Mouse (Mus musculus) layer of hippocampus, adult 9-11 months (tissue): Measurements from ENCODE around the gene Snrpb.

Experiments
- DNase-seq: peaks from one replicate; pipeline ENCODE4 v3.0.0; 2022

Snrpb gene

DNA sequence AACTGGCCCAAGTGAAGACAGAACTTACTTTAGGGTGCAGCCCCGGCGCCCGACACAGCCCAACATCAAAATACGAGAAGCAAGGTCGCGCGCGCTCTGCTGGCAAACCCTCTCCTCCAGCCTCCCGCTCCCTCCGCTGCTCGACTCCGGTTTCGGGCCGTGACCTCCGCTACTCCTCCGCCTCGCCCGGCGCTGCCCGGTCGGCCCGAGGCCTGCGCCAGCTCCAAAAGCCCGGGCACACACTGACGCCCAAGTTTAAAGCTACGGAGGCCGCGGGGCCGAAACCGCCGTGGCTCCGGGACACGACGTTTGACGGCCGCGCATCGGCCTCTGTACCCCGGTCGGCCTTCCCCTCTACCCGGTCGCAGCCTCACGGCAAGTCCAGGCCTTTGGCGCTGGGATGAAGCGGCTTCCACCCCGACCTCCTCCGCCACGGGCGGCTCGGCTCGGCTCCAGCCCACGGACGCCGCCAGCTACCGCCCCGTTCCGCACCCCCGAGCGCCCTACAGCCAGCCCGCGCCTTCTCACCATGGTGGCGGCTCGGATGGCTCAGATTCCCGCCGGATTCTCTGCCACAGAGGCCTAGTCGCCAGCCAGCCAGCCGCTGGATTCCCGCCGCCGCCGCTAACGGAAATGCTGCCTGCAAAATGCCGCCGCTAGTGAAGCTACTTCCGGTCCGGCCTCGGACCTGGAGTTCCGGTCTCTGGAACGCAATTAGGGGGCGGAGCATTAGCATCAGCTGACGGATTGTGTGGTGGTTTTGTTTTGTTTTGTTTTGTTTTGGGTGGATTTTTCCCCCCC is at the start of gene Snrpb:
Snrpb (minus strand) TSS at position 698 of the 801 bp plus-strand sequence.
- peak; percentile 90 for DNase-seq

- DNase-seq, result peak; percentile 42
These were observed 32.4 kb upstream of the Snrpb start for GRCm38 (mm10) chr2:130211581-130211980.

- DNase-seq, result no peak
These were observed 30.4 kb upstream of the Snrpb start for GRCm38 (mm10) chr2:130209636-130210035.

GRCm38 (mm10) chr2:130207996-130208395 is 28.8 kb upstream of the Snrpb start:
- DNase-seq, result no peak

DNA sequence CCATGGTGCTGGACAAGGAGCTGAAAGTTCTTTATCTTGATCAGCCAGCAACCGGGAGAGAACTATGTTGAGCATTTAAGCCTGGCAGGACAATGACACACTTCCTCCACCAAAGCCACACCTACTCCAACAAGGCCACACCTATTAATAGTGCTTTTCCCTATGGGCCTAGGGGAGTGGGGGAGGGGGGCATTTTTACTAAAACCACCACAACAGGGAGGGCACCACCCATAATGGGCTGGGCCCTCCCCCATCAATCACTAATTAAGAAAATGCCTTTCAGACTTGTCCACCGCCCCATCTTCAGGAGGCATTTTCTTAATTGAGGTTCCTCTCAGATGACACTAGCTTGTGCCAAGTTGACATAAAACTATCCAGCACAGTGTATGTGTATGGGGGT is 28.2 kb upstream of the Snrpb start:
- no peak for DNase-seq

DNA sequence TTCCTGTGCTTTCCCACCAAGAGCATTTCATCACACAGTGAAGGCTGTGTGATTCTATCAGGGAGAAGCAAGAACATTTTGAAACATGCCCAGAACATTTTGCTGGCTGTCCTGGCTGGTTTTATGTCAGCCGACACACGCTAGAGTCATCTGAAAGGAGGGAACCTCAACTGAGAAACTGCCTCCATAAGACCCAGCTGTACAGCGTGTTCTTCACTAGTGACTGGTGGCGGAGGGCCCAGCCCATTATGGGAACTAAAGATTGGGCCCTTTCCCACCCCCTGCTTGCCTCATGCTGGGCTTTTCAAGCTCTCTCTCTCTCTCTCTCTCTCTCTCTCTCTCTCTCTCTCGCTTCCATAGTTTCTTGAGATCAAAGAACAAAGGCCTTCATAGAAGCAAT is 21.8 kb upstream of the Snrpb start:
- no peak for DNase-seq

GRCm38 (mm10) chr2:130194894-130195293 is 15.7 kb upstream of the Snrpb start, which contains the start of gene Tmc2:
Tmc2 (plus strand) TSS chr2:130195194.
- no peak for DNase-seq

DNA sequence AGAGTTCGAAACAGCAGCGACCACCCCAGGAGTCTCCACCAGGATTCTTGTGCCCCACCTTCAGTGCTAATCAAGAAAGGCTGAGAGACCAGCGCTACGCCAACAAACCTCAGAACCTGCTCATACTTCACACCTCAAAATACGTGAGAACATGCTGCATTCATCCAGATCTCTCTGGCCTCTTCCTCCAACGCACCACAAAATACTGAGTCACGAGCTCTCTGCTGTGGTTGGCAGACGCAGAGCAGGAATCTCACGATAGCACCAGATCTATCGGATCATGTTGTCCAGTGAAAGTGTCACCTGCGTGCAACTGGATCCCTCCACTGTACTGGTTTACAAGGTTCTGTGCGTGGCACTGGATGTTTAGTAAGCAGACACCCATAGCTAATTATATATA is 9.2 kb upstream of the Snrpb start:
- DNase-seq, result no peak

DNA sequence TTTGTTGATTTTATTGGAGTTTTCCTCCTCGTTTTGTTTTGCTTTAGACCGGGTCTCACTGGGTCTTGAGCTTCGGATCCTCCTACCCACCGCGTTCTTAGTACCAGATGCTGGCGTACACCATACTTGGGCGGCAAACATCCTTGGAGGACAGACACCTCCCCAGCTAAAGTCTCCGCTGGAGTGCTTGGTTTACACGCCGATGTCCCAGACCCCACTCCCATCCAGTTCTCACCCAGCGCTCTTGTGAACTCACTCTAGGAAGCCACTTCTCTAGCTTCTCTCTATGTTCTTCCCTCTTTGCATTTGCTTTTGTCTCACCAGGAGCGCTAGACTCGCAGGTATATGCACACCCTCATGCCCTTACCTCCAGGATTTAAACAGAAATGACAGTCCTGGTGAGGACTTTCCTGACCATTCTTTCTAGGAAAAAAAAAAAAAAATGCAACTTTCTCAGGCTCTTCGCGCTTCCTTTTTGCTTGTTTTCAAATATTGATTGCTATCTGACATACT is 360 bp upstream of the Snrpb start:
- DNase-seq, result peak; percentile 25

- DNase-seq, result no peak
These were observed 860 bp downstream of the Snrpb start for GRCm38 (mm10) chr2:130178381-130178705.

GRCm38 (mm10) chr2:130176820-130177219 is 2.4 kb downstream of the Snrpb start:
- no peak for DNase-seq

- DNase-seq, result no peak
These were observed 7.5 kb downstream of the Snrpb start for GRCm38 (mm10) chr2:130171674-130172073.

DNA sequence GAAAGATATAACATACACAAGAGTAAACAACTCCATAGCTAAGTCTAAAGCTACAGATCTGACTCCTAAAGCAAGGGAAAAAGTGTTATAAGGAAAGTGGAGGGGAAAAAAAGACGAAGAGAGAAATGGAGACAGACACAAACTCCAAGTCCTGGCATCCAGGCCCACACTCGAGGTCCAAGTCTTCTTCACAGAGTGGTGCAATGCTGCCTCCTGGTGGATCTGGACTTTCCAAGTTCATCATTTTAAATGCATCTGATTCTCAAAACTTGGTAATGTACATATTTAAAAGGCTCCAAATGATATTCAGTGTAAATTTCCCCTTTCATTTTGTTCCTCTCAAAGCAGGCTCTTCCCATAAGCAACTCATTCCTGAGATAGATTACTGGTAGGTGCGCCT is 11.3 kb downstream of the Snrpb start:
- peak; percentile 41 for DNase-seq

- peak; percentile 76 for DNase-seq
These were observed 12.6 kb downstream of the Snrpb start for GRCm38 (mm10) chr2:130166311-130167214.

DNA sequence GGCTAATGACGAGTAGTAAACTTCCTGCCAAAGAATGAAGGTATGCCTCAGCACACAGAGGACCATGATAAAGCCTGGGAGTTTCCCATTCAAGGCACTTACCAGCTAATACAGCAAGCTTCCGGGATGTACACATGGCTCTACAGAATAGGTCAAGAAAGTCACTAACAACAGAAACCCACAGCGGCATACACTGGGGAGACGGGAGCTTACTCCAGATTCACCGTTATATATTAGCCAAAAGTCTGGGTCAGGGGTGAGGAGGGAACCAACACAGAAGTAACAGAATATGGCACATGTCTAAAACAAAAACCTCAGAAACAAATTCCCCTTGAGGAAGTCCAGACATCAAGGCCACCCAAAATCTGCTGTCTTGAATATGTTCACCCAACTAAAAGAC is 16.5 kb downstream of the Snrpb start:
- no peak for DNase-seq

DNA sequence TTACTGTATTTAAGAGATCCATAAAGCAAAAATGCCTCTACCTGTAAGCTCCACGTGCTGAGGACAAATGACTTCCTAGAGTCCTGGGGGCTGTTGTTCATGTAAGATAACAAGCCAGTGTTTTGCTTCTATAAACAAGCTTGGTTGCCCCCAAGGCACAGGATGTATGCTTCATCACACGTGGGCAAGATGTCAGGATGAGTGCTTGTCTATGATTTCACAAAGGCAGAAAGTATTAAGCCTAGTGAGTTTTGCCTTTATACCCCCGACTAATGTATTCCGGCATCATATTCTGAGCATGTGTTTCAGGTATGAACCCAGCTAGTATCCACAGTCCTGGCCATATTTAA is 21.1 kb downstream of the Snrpb start:
- DNase-seq, result no peak

GRCm38 (mm10) chr2:130157231-130158087 is 21.7 kb downstream of the Snrpb start:
- no peak for DNase-seq

DNA sequence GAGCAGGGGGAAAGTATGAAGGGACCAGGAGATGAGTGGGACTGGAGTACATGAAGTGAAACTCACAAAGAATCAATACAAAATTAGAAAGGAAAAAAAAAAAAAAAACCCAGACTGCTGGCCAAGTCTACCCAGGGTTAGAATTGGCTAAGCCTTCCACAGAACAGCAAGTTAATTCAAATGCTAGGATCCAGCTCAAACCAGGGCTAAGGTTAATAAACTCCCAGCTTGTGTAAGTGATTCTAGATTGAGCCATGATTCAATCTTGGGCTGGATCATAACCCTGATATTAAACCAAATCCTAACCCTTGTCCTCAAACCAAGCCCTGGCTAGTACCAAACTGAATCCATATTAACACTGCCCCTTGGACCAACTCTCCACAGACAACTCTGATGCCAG is 23.4 kb downstream of the Snrpb start:
- DNase-seq, result no peak

GRCm38 (mm10) chr2:130155171-130155570 is 24.0 kb downstream of the Snrpb start:
- no peak for DNase-seq

- no peak for DNase-seq
These were observed 33.0 kb downstream of the Snrpb start for GRCm38 (mm10) chr2:130146089-130146668.

- DNase-seq, result no peak
These were observed 34.4 kb downstream of the Snrpb start for GRCm38 (mm10) chr2:130144703-130145324.

- no peak for DNase-seq
These were observed 36.2 kb downstream of the Snrpb start for GRCm38 (mm10) chr2:130143011-130143410.
